Mouse (Mus musculus) MEL (cell line): ENCODE data around the gene Gm20388. TPM values are rescaled to one million over a fixed set of nuclear protein-coding genes. Genes with fewer than 3 reads are reported as not detected.

ENCODE experiments used
- DNase-seq: peaks from one replicate; pipeline ENCODE4 v3.0.0; 2011; ENCODE audit warnings: low read depth, low spot score
- H3K27ac ChIP-seq: 2 replicates; pipeline ENCODE4 v1.5.1; 2012; ENCODE audit warnings: low read depth, mild to moderate bottlenecking, control low read depth, low read length, moderate library complexity; ENCODE audit not compliant: control insufficient read depth
- H3K27me3 ChIP-seq, 2 experiments: fragments of 150-350 bp in 1 of 2; sonication (generic) in 1 of 2; 2 replicates each; pipeline ENCODE4 v1.6.1; 2012; ENCODE audit warnings: low read length in 2 of 2, mild to moderate bottlenecking in 2 of 2, improper control_type of control experiment in 1 of 2, moderate library complexity in 1 of 2; ENCODE audit not compliant: insufficient read depth in 2 of 2, control insufficient read depth in 1 of 2
- H3K36me3 ChIP-seq, 2 experiments: 2 replicates each; pipeline ENCODE4 v1.6.1; 2012 to 2014; ENCODE audit warnings: low read length in 2 of 2, improper control_type of control experiment in 1 of 2, inconsistent platforms in 1 of 2, mild to moderate bottlenecking in 1 of 2; ENCODE audit not compliant: insufficient read depth in 2 of 2, control insufficient read depth in 1 of 2
- H3K4me1 ChIP-seq, 2 experiments: fragments of 150-350 bp in 1 of 2; sonication (generic) in 1 of 2; 2 replicates each; pipeline ENCODE4 v1.6.1; 2012; ENCODE audit warnings: low read length in 2 of 2, improper control_type of control experiment in 1 of 2, mild to moderate bottlenecking in 1 of 2; ENCODE audit not compliant: insufficient read depth in 2 of 2, control insufficient read depth in 1 of 2
- H3K4me3 ChIP-seq, 2 experiments: fragments of 150-350 bp in 1 of 2; sonication (generic) in 1 of 2; 2 replicates each; pipeline ENCODE4 v1.5.1; 2012; ENCODE audit warnings: low read depth in 2 of 2, low read length in 2 of 2, mild to moderate bottlenecking in 2 of 2, moderate library complexity in 2 of 2, control low read depth in 1 of 2, improper control_type of control experiment in 1 of 2; ENCODE audit not compliant: control insufficient read depth in 1 of 2, insufficient read depth in 1 of 2
- H3K79me2 ChIP-seq: 2 replicates; pipeline ENCODE4 v1.6.1; 2012; ENCODE audit warnings: mild to moderate bottlenecking, low read length, moderate library complexity; ENCODE audit not compliant: control insufficient read depth, poor library complexity, insufficient read depth
- H3K9ac ChIP-seq: 2 replicates; pipeline ENCODE4 v1.6.1; 2012; ENCODE audit warnings: low read depth, mild to moderate bottlenecking, control low read depth, low read length, moderate library complexity; ENCODE audit not compliant: control insufficient read depth, poor library complexity, severe bottlenecking
- H3K9me3 ChIP-seq: fragments of 150-350 bp; sonication (generic); replicated peaks from 2 replicates; pipeline ENCODE4 v1.6.1; 2012; ENCODE audit warnings: mild to moderate bottlenecking, low read length, improper control_type of control experiment, moderate library complexity; ENCODE audit not compliant: insufficient read depth
- BHLHE40 ChIP-seq: IDR thresholded peaks from 2 replicates; pipeline ENCODE4 v1.6.1; 2012; ENCODE audit warnings: low read depth, mild to moderate bottlenecking, inconsistent platforms, low read length, improper control_type of control experiment, borderline replicate concordance
- CHD1 ChIP-seq: IDR thresholded peaks from 2 replicates; pipeline ENCODE4 v1.6.1; 2012; ENCODE audit warnings: low read depth, mild to moderate bottlenecking, inconsistent platforms, low read length, improper control_type of control experiment
- CHD2 ChIP-seq: IDR thresholded peaks from 2 replicates; pipeline ENCODE4 v1.6.1; 2011; ENCODE audit warnings: low read length, improper control_type of control experiment
- E2F4 ChIP-seq: IDR thresholded peaks from 2 replicates; pipeline ENCODE4 v1.6.1; 2011; ENCODE audit warnings: low read depth, low read length, improper control_type of control experiment, borderline replicate concordance
- EP300 ChIP-seq, 2 experiments: IDR thresholded peaks; 2 replicates each; pipeline ENCODE4 v1.6.1; 2011; ENCODE audit warnings: improper control_type of control experiment in 2 of 2, low read length in 2 of 2, low read depth in 1 of 2, mild to moderate bottlenecking in 1 of 2
- ETS1 ChIP-seq: IDR thresholded peaks from 2 replicates; pipeline ENCODE4 v1.6.1; 2012; ENCODE audit warnings: low read depth, mild to moderate bottlenecking, inconsistent platforms, low read length, improper control_type of control experiment, moderate library complexity
- HCFC1 ChIP-seq: IDR thresholded peaks from 2 replicates; pipeline ENCODE4 v1.6.1; 2012; ENCODE audit warnings: low read depth, mild to moderate bottlenecking, inconsistent platforms, low read length, improper control_type of control experiment, moderate library complexity
- JUND ChIP-seq: IDR thresholded peaks from 2 replicates; pipeline ENCODE4 v1.6.1; 2011; ENCODE audit warnings: low read depth, mild to moderate bottlenecking, improper control_type of control experiment, low read length
- KAT2A ChIP-seq: conservative IDR thresholded peaks from 2 replicates; pipeline ENCODE4 v1.6.1; 2012; ENCODE audit warnings: low read depth, low read length, improper control_type of control experiment, inconsistent platforms
- MAX ChIP-seq: IDR thresholded peaks from 2 replicates; pipeline ENCODE4 v1.6.1; 2011; ENCODE audit warnings: low read length, improper control_type of control experiment
- MAZ ChIP-seq: IDR thresholded peaks from 2 replicates; pipeline ENCODE4 v1.6.1; 2012; ENCODE audit warnings: low read depth, mild to moderate bottlenecking, inconsistent platforms, low read length, improper control_type of control experiment
- MEF2A ChIP-seq: IDR thresholded peaks from 2 replicates; pipeline ENCODE4 v1.6.1; 2014; ENCODE audit warnings: low read depth, mild to moderate bottlenecking, inconsistent platforms, low read length, improper control_type of control experiment; ENCODE audit not compliant: poor library complexity, insufficient replicate concordance, severe bottlenecking; ENCODE audit errors: extremely low read depth
- MXI1 ChIP-seq: IDR thresholded peaks from 2 replicates; pipeline ENCODE4 v1.6.1; 2011; ENCODE audit warnings: mild to moderate bottlenecking, low read depth, low read length, improper control_type of control experiment
- NELFE ChIP-seq: IDR thresholded peaks from 2 replicates; pipeline ENCODE4 v1.6.1; 2011; ENCODE audit warnings: low read depth, low read length, improper control_type of control experiment
- POLR2A ChIP-seq, 2 experiments: IDR thresholded peaks; 2 replicates each; pipeline ENCODE4 v1.6.1; 2011 to 2012; ENCODE audit warnings: low read length in 2 of 2, mild to moderate bottlenecking in 2 of 2, control low read depth in 1 of 2, improper control_type of control experiment in 1 of 2, low read depth in 1 of 2, moderate library complexity in 1 of 2; ENCODE audit not compliant: control insufficient read depth in 1 of 2, insufficient read depth in 1 of 2, poor library complexity in 1 of 2
- POLR2AphosphoS2 ChIP-seq: IDR thresholded peaks from 2 replicates; pipeline ENCODE4 v1.6.1; 2011; ENCODE audit warnings: low read length, improper control_type of control experiment
- SMC3 ChIP-seq: IDR thresholded peaks from 2 replicates; pipeline ENCODE4 v1.6.1; 2011; ENCODE audit warnings: low read depth, low read length, improper control_type of control experiment
- UBTF ChIP-seq: IDR thresholded peaks from 2 replicates; pipeline ENCODE4 v1.6.1; 2012; ENCODE audit warnings: low read depth, mild to moderate bottlenecking, inconsistent platforms, low read length, improper control_type of control experiment, moderate library complexity, borderline replicate concordance; ENCODE audit not compliant: insufficient read depth
- ZC3H11A ChIP-seq: IDR thresholded peaks from 2 replicates; pipeline ENCODE4 v1.6.1; 2012; ENCODE audit warnings: low read depth, mild to moderate bottlenecking, inconsistent platforms, low read length, improper control_type of control experiment
- ZMIZ1 ChIP-seq: IDR thresholded peaks from 2 replicates; pipeline ENCODE4 v1.6.1; 2012; ENCODE audit warnings: low read depth, mild to moderate bottlenecking, inconsistent platforms, low read length, improper control_type of control experiment, moderate library complexity
- ZNF384 ChIP-seq: IDR thresholded peaks from 2 replicates; pipeline ENCODE4 v1.6.1; 2012; ENCODE audit warnings: low read depth, mild to moderate bottlenecking, inconsistent platforms, low read length, improper control_type of control experiment
- polyA plus RNA-seq, 2 experiments: library from polyadenylated mRNA; stranded (reverse) in 1 of 2; unstranded in 1 of 2; fragments of >175 nt in 1 of 2; fragments of >200 nt in 1 of 2; gene quantifications; 2 replicates each; pipeline versions ENCODE4 v1.2.1 to v1.2.4; 2012; ENCODE audit warnings: low replicate concordance in 2 of 2, low read depth in 1 of 2; ENCODE audit not compliant: insufficient read length in 2 of 2, insufficient read depth in 1 of 2, missing spikeins in 1 of 2
- total RNA-seq: library from RNA; depleted of rRNA; stranded (reverse); fragments of 300-350 nt; gene quantifications from 2 replicates; pipeline ENCODE4 v1.2.3, GENCODE M21; 2012

The Gm20388 gene
- total and polyA plus RNA-seq, 3 experiments = 11.1 to 17.8 TPM; not detected in 1

GRCm38 (mm10) chr8:120513145-120513544, 602.5 kb downstream of the Gm20388 start:
- no peak for DNase-seq
- TF ChIP-seq ZNF384 (no peak), MAZ (no peak), ZMIZ1 (no peak), ETS1 (no peak), MXI1 (no peak), KAT2A (no peak), BHLHE40 (no peak), MAX (no peak), ZC3H11A (no peak), UBTF (no peak), SMC3 (no peak), NELFE (no peak), POLR2AphosphoS2 (no peak), CHD1 (no peak), MEF2A (no peak), EP300 (IDR thresholded peaks at IDR 0.05; ENCODE audit: low read depth in 1 of 2, low read length in 2 of 2) (no peak), HCFC1 (no peak), JUND (no peak), CHD2 (no peak), POLR2A (IDR thresholded peaks at IDR 0.05; ENCODE audit: control insufficient read depth in 1 of 2, insufficient read depth in 1 of 2, low read depth in 1 of 2, low read length in 2 of 2, poor library complexity in 1 of 2) (no peak)
- Histone ChIP-seq H3K27ac (no peak overlapping the region), H3K27me3 (no peaks in the 10 kb centered on the region), H3K4me1 (peaks cover 7 to 17% of the 10 kb centered on the region in 2 experiments; a peak in 3 of 4 replicates), H3K36me3 (peaks cover 4 to 19% of the 10 kb centered on the region in 2 experiments; a peak in 3 of 4 replicates), H3K9ac (no peak overlapping the region), H3K4me3 (no peak overlapping the region), H3K79me2 (peaks cover 98% of the 10 kb centered on the region), H3K9me3 (no peaks in the 10 kb centered on the region)

- H3K79me2 ChIP-seq = peaks cover 98% of the 10 kb centered on the region
- H3K9me3 ChIP-seq = no peaks in the 10 kb centered on the region
- H3K27ac ChIP-seq = no peak overlapping the region
- H3K4me3 ChIP-seq = no peak overlapping the region
- DNase-seq = no peak
- no peak for TF ChIP-seq E2F4
- no peak for TF ChIP-seq EP300 (IDR thresholded peaks at IDR 0.05; ENCODE audit: low read depth in 1 of 2, low read length in 2 of 2)
- TF ChIP-seq, all 39 proteins: peak for 0
- no peaks in the 10 kb centered on the region for H3K27me3 ChIP-seq
- no peak overlapping the region for H3K9ac ChIP-seq
- peaks cover 7 to 11% of the 10 kb centered on the region in 2 experiments; a peak in 3 of 4 replicates for H3K4me1 ChIP-seq
- H3K36me3 ChIP-seq = peaks cover 4 to 16% of the 10 kb centered on the region in 2 experiments; a peak in 3 of 4 replicates
These were observed 603.2 kb downstream of the Gm20388 start for GRCm38 (mm10) chr8:120513638-120514461.
